Mouse (Mus musculus) hindbrain, postnatal 0 days (tissue): ENCODE measurements around the gene Phkb. TPM values are rescaled to one million over a fixed set of nuclear protein-coding genes. Genes with fewer than 3 reads are reported as not detected.

ENCODE experiments used
- ATAC-seq: fragments of 200-750 bp; cut with Nextera tagmentation; 2 replicates; pipeline ENCODE4 v1.8.0; 2017; ENCODE audit warnings: mild to moderate bottlenecking, moderate TSS enrichment, moderate library complexity
- DNase-seq: peaks from one replicate; pipeline ENCODE4 v3.0.0-alpha.2; 2015; ENCODE audit warnings: low spot score
- H3K27ac ChIP-seq: fragments of 300-500 bp; sonication (generic); 2 replicates; pipeline ENCODE4 v1.5.1; 2014; ENCODE audit warnings: mild to moderate bottlenecking
- H3K27me3 ChIP-seq: fragments of 300-500 bp; sonication (generic); 2 replicates; pipeline ENCODE4 v1.6.1; 2014; ENCODE audit warnings: low read length, mixed read lengths; ENCODE audit not compliant: insufficient read depth
- H3K36me3 ChIP-seq: fragments of 300-500 bp; sonication (generic); 2 replicates; pipeline ENCODE4 v1.6.1; 2014; ENCODE audit warnings: low read length, mixed read lengths; ENCODE audit not compliant: insufficient read depth
- H3K4me1 ChIP-seq: fragments of 300-500 bp; sonication (generic); 2 replicates; pipeline ENCODE4 v1.6.1; 2014; ENCODE audit warnings: antibody characterized with exemption, low read length, mixed read lengths; ENCODE audit not compliant: insufficient read depth
- H3K4me2 ChIP-seq: fragments of 300-500 bp; sonication (generic); 2 replicates; pipeline ENCODE4 v1.6.1; 2014; ENCODE audit warnings: low read depth, mild to moderate bottlenecking, low read length, moderate library complexity, mixed read lengths
- H3K4me3 ChIP-seq: fragments of 300-500 bp; sonication (generic); 2 replicates; pipeline ENCODE4 v1.5.1; 2014; ENCODE audit warnings: low read length
- H3K9ac ChIP-seq: fragments of 300-500 bp; sonication (generic); replicated peaks from 2 replicates; pipeline ENCODE4 v1.6.1; 2014; ENCODE audit warnings: mild to moderate bottlenecking, low read length, moderate library complexity, mixed read lengths
- H3K9me3 ChIP-seq: fragments of 300-500 bp; sonication (generic); 2 replicates; pipeline ENCODE4 v1.6.1; 2016; ENCODE audit warnings: low read length, mixed read lengths
- CTCF ChIP-seq: IDR thresholded peaks from 2 replicates; pipeline ENCODE4 v1.5.1; 2016; ENCODE audit warnings: antibody characterized with exemption, control low read depth, low read depth
- WGBS: fragments of 180-500 bp; shearing (Covaris S2); extraction: QIAGEN DNeasy Blood & Tissue Kit; methylation state at CpG from one replicate; pipeline ENCODE4 v1.1.7; 2014; 5-methylcytosine and 5-hydroxymethylcytosine counted together
- polyA plus RNA-seq: library from polyadenylated mRNA; unstranded; fragments of >200 nt; fragmentation: Nextera tagmentation; extraction: Ambion mirVana; gene quantifications from 2 replicates; pipeline ENCODE4 v1.2.1, GENCODE M21; 2015
- total RNA-seq: library from RNA; depleted of rRNA; stranded (reverse); fragments of >200 nt; gene quantifications from 2 replicates; pipeline ENCODE4 v1.2.3, GENCODE M21; 2014

Phkb gene
- total and polyA plus RNA-seq, 2 experiments from 2014 or later = 31.8 to 34.7 TPM

GRCm38 (mm10) chr8:85993661-85994060, 152.9 kb downstream of the Phkb start:
- no peak for DNase-seq
- no peak overlapping the region for H3K4me3 ChIP-seq
- TF ChIP-seq CTCF = no peak
- no peak overlapping the region for H3K27ac ChIP-seq
- H3K9ac ChIP-seq = no peak overlapping the region
- ATAC-seq = no peak
- WGBS = 100% methylated on average over 1 of the region's 1 CpGs
- no peak overlapping the region for H3K4me2 ChIP-seq
- no peaks in the 10 kb centered on the region for H3K9me3 ChIP-seq
- H3K36me3 ChIP-seq = no peaks in the 10 kb centered on the region
- no peaks in the 10 kb centered on the region for H3K4me1 ChIP-seq
- no peaks in the 10 kb centered on the region for H3K27me3 ChIP-seq

- H3K27me3 ChIP-seq = no peaks in the 10 kb centered on the region
- no peak overlapping the region for H3K4me2 ChIP-seq
- H3K4me3 ChIP-seq = no peak overlapping the region
- no peak overlapping the region for H3K9ac ChIP-seq
- no peaks in the 10 kb centered on the region for H3K9me3 ChIP-seq
- no peaks in the 10 kb centered on the region for H3K4me1 ChIP-seq
- 63% methylated on average over 1 of the region's 1 CpGs for WGBS
- ATAC-seq = no peak
- no peak overlapping the region for H3K27ac ChIP-seq
- DNase-seq = no peak
- no peak for TF ChIP-seq CTCF
- no peaks in the 10 kb centered on the region for H3K36me3 ChIP-seq
These were observed 155.2 kb downstream of the Phkb start for GRCm38 (mm10) chr8:85995971-85996370.

- Histone ChIP-seq H3K9ac (no peak overlapping the region), H3K4me2 (no peak overlapping the region), H3K4me1 (no peaks in the 10 kb centered on the region), H3K36me3 (no peaks in the 10 kb centered on the region), H3K9me3 (no peaks in the 10 kb centered on the region), H3K4me3 (no peak overlapping the region), H3K27ac (no peak overlapping the region), H3K27me3 (no peaks in the 10 kb centered on the region)
- TF ChIP-seq CTCF = no peak
- DNase-seq = no peak
- no peak for ATAC-seq
These were observed 165.7 kb downstream of the Phkb start for GRCm38 (mm10) chr8:86006485-86006884.

- Histone ChIP-seq H3K4me3 (no peak overlapping the region), H3K36me3 (no peaks in the 10 kb centered on the region), H3K4me1 (no peaks in the 10 kb centered on the region), H3K27me3 (no peaks in the 10 kb centered on the region), H3K9ac (no peak overlapping the region), H3K27ac (no peak overlapping the region), H3K9me3 (no peaks in the 10 kb centered on the region), H3K4me2 (no peak overlapping the region)
- DNase-seq (peak; percentile 65), ATAC-seq (no peak)
- WGBS = 54% methylated on average over 2 of the region's 2 CpGs
- no peak for TF ChIP-seq CTCF
These were observed 176.0 kb downstream of the Phkb start for GRCm38 (mm10) chr8:86016806-86017205.

GRCm38 (mm10) chr8:86028646-86029312, 188.0 kb downstream of the Phkb start:
- Histone ChIP-seq H3K9me3 (no peaks in the 10 kb centered on the region), H3K27ac (no peak overlapping the region), H3K9ac (no peak overlapping the region), H3K36me3 (no peaks in the 10 kb centered on the region), H3K4me2 (no peak overlapping the region), H3K27me3 (no peaks in the 10 kb centered on the region), H3K4me1 (no peaks in the 10 kb centered on the region), H3K4me3 (no peak overlapping the region)
- ATAC-seq (no peak), DNase-seq (no peak)
- 74% methylated on average over 6 of the region's 6 CpGs for WGBS
- no peak for TF ChIP-seq CTCF

- Histone ChIP-seq H3K4me1 (no peaks in the 10 kb centered on the region), H3K27me3 (no peaks in the 10 kb centered on the region), H3K36me3 (no peaks in the 10 kb centered on the region), H3K4me2 (no peak overlapping the region), H3K27ac (no peak overlapping the region), H3K9me3 (no peaks in the 10 kb centered on the region), H3K9ac (no peak overlapping the region), H3K4me3 (no peak overlapping the region)
- 87% methylated on average over 7 of the region's 7 CpGs for WGBS
- no peak for TF ChIP-seq CTCF
- DNase-seq (peak; percentile 14), ATAC-seq (no peak)
These were observed 188.7 kb downstream of the Phkb start for GRCm38 (mm10) chr8:86029451-86029850.

- H3K36me3 ChIP-seq = no peaks in the 10 kb centered on the region
- no peaks in the 10 kb centered on the region for H3K9me3 ChIP-seq
- H3K4me3 ChIP-seq = no peak overlapping the region
- no peaks in the 10 kb centered on the region for H3K4me1 ChIP-seq
- H3K27me3 ChIP-seq = no peaks in the 10 kb centered on the region
- no peak for TF ChIP-seq CTCF
- H3K4me2 ChIP-seq = no peak overlapping the region
- no peak for DNase-seq
- no peak for ATAC-seq
- no peak overlapping the region for H3K9ac ChIP-seq
- WGBS = 87% methylated on average over 6 of the region's 6 CpGs
- no peak overlapping the region for H3K27ac ChIP-seq
These were observed 194.1 kb downstream of the Phkb start for GRCm38 (mm10) chr8:86034662-86035365.
